Mouse (Mus musculus): ENCODE measurements around the gene Olfr1408. TPM values are rescaled to one million over a fixed set of nuclear protein-coding genes. Genes with fewer than 3 reads are reported as not detected.

Gene Olfr1408
- total and polyA plus RNA-seq, 3 experiments = not detected

Other genes starting within 250 kb of the Olfr1408 start
- 1.8 and 2.9 TPM in 2 replicates for gene Apcs, start 242.3 kb downstream of the Olfr1408 start, total RNA-seq (2012; rRNA removed)
- gene Apcs, start 242.3 kb downstream of the Olfr1408 start, total RNA-seq (2014; rRNA removed) = 4.7 and 5.7 TPM in 2 replicates
- gene Apcs, start 242.3 kb downstream of the Olfr1408 start, polyA plus RNA-seq (2012; ENCODE audit: insufficient read length, low read depth) = 3.2 and 3.4 TPM in 2 replicates
- not detected in 2 replicates for gene Olfr16, start 187.0 kb downstream of the Olfr1408 start, total RNA-seq (2012; rRNA removed)
- gene Olfr16, start 187.0 kb downstream of the Olfr1408 start, total RNA-seq (2014; rRNA removed) = not detected in 2 replicates
- gene Olfr16, start 187.0 kb downstream of the Olfr1408 start, polyA plus RNA-seq (2012; ENCODE audit: insufficient read length, low read depth) = not detected in 2 replicates
- gene Olfr1406, start 53.3 kb upstream of the Olfr1408 start, total RNA-seq (2012; rRNA removed) = not detected in 2 replicates
- not detected in 2 replicates for gene Olfr1406, start 53.3 kb upstream of the Olfr1408 start, total RNA-seq (2014; rRNA removed)
- gene Olfr1406, start 53.3 kb upstream of the Olfr1408 start, polyA plus RNA-seq (2012; ENCODE audit: insufficient read length, low read depth) = not detected in 2 replicates
- not detected in 2 replicates for gene Olfr218, start 60.4 kb upstream of the Olfr1408 start, total RNA-seq (2012; rRNA removed)
- not detected in 2 replicates for gene Olfr218, start 60.4 kb upstream of the Olfr1408 start, total RNA-seq (2014; rRNA removed)
- not detected in 2 replicates for gene Olfr218, start 60.4 kb upstream of the Olfr1408 start, polyA plus RNA-seq (2012; ENCODE audit: insufficient read length, low read depth)
- gene Olfr1404, start 75.0 kb upstream of the Olfr1408 start, total RNA-seq (2012; rRNA removed) = not detected in 2 replicates
- gene Olfr1404, start 75.0 kb upstream of the Olfr1408 start, total RNA-seq (2014; rRNA removed) = not detected in 2 replicates
- gene Olfr1404, start 75.0 kb upstream of the Olfr1408 start, polyA plus RNA-seq (2012; ENCODE audit: insufficient read length, low read depth) = not detected in 2 replicates
- not detected in 2 replicates for gene Fcer1a, start 89.8 kb upstream of the Olfr1408 start, total RNA-seq (2012; rRNA removed)
- gene Fcer1a, start 89.8 kb upstream of the Olfr1408 start, total RNA-seq (2014; rRNA removed) = not detected in 2 replicates
- gene Fcer1a, start 89.8 kb upstream of the Olfr1408 start, polyA plus RNA-seq (2012; ENCODE audit: insufficient read length, low read depth) = not detected in 2 replicates
- gene Olfr418, start 128.6 kb upstream of the Olfr1408 start, total RNA-seq (2012; rRNA removed) = not detected in 2 replicates
- gene Olfr418, start 128.6 kb upstream of the Olfr1408 start, total RNA-seq (2014; rRNA removed) = not detected in 2 replicates
- gene Olfr418, start 128.6 kb upstream of the Olfr1408 start, polyA plus RNA-seq (2012; ENCODE audit: insufficient read length, low read depth) = not detected in 2 replicates
- not detected in 2 replicates for gene Mptx2, start 140.4 kb upstream of the Olfr1408 start, total RNA-seq (2012; rRNA removed)
- gene Mptx2, start 140.4 kb upstream of the Olfr1408 start, total RNA-seq (2014; rRNA removed) = not detected in 2 replicates
- not detected in 2 replicates for gene Mptx2, start 140.4 kb upstream of the Olfr1408 start, polyA plus RNA-seq (2012; ENCODE audit: insufficient read length, low read depth)
- not detected in 2 replicates for gene Ackr1, start 196.4 kb upstream of the Olfr1408 start, total RNA-seq (2012; rRNA removed)
- not detected in 2 replicates for gene Ackr1, start 196.4 kb upstream of the Olfr1408 start, total RNA-seq (2014; rRNA removed)
- not detected in 2 replicates for gene Ackr1, start 196.4 kb upstream of the Olfr1408 start, polyA plus RNA-seq (2012; ENCODE audit: insufficient read length, low read depth)
- 59.7 and 59.8 TPM in 2 replicates for gene Aim2, start 213.5 kb upstream of the Olfr1408 start, total RNA-seq (2012; rRNA removed)
- 117 and 130 TPM in 2 replicates for gene Aim2, start 213.5 kb upstream of the Olfr1408 start, total RNA-seq (2014; rRNA removed)
- gene Aim2, start 213.5 kb upstream of the Olfr1408 start, polyA plus RNA-seq (2012; ENCODE audit: insufficient read length, low read depth) = 83.7 and 87.0 TPM in 2 replicates
- not detected in 2 replicates for gene Cadm3, start 230.3 kb upstream of the Olfr1408 start, total RNA-seq (2012; rRNA removed)
- not detected in 2 replicates for gene Cadm3, start 230.3 kb upstream of the Olfr1408 start, total RNA-seq (2014; rRNA removed)
- gene Cadm3, start 230.3 kb upstream of the Olfr1408 start, polyA plus RNA-seq (2012; ENCODE audit: insufficient read length, low read depth) = not detected in 2 replicates